Mouse (Mus musculus): ENCODE measurements around the gene Gm11992. TPM values are rescaled to one million over a fixed set of nuclear protein-coding genes. Genes with fewer than 3 reads are reported as not detected.

Gm11992 gene
- polyA plus RNA-seq (2014; fragmentation: Nextera tagmentation; extraction: Ambion mirVana), result 2.7 TPM in 2 replicates

DNA sequence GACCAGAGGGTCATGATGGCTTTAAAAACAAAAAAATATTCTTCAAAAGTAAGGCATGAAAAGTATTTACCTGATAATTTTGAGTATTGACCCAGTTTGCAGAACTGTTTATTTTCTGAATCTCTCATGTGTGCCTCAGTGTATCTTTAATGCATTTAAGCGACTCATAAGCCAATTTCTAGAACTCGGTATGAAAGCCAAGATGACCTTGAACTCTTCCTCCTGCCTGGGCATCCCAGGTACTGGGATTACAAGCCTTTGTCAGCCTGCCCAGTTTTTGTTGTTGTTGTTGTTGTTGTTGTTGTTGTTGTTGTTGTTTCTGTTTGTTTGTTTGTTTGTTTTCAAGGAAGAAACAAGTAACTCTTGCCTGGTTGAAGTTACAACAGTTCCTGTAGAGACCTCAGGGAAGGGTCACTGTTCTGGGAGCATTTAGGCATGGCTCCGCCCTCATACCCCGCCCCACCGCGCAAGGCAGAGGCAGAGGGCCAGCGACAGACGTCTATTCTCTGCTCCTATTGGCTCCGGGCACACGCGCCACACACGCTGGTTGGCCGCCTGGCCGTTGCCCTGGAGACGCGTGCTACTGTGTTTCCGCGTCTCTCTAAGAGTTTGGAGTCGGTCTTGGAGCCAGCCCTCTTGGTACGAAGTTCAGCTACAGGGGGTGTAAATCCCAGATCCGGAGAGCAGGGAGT is at the start of gene Gm11992:
TSS of gene Gm11992 (plus strand) at position 584 of the 692 bp plus-strand sequence.
- 4% methylated on average over 21 of the region's 21 CpGs for WGBS (ENCODE audit: insufficient replicate concordance)
- H3K9me3 ChIP-seq (replicated peaks; ENCODE audit: control insufficient read depth, low read length), result no peaks in the 10 kb centered on the region
- peak within 1 kb of the TSS; percentile 70; the same call in 1 of the 2 replicates for H3K27ac ChIP-seq (ENCODE audit: low read depth, low read length)
- H3K27me3 ChIP-seq (ENCODE audit: control insufficient read depth, insufficient read depth, low read length), result peaks cover 6% of the 10 kb centered on the region; the same call in 1 of the 2 replicates
- H3K36me3 ChIP-seq (ENCODE audit: control insufficient read depth, insufficient read depth, low read length), result no peaks in the 10 kb centered on the region
- H3K4me3 ChIP-seq (ENCODE audit: low read depth, low read length), result peak within 1 kb of the TSS; percentile 48
- H3K4me1 ChIP-seq (ENCODE audit: control insufficient read depth, insufficient read depth, low read length), result peaks cover 7% of the 10 kb centered on the region
- ATAC-seq (replicated peaks; ENCODE audit: insufficient number of reproducible peaks, low FRiP score, low TSS enrichment), result peak; percentile 95
- peak within 1 kb of the TSS; percentile 16; the same call in 1 of the 2 replicates for H3K9ac ChIP-seq (ENCODE audit: low read depth, low read length)
- H3K4me2 ChIP-seq, result peak within 1 kb of the TSS; percentile 86

DNA sequence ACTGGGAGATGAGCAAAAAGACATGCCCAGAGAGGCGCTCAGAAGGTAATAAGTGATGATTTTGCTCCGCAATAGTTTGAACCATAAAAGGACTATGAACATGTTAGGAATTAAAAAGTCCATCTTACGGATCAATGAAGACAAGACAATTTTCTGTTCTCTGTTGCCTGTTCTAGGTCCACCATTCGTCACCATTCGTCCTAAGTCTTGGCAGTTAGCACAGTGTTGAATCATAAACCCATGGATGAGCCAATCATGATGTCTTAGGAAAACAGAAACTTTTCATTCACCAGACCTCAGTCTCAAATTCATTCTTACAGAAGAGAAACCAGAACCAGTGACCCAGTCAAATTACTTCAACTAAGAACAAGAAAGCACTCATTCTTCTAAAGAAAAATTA is 39.6 kb upstream of the Gm11992 start:
- Histone ChIP-seq H3K4me1 (ENCODE audit: control insufficient read depth, insufficient read depth, low read length) (peaks cover 8% of the 10 kb centered on the region), H3K27me3 (ENCODE audit: control insufficient read depth, insufficient read depth, low read length) (no peaks in the 10 kb centered on the region), H3K36me3 (ENCODE audit: control insufficient read depth, insufficient read depth, low read length) (peaks cover 14% of the 10 kb centered on the region), H3K9me3 (replicated peaks; ENCODE audit: control insufficient read depth, low read length) (no peaks in the 10 kb centered on the region), H3K4me2 (no peak overlapping the region), H3K27ac (ENCODE audit: low read depth, low read length) (no peak overlapping the region), H3K9ac (ENCODE audit: low read depth, low read length) (no peak overlapping the region), H3K4me3 (ENCODE audit: low read depth, low read length) (no peak overlapping the region)
- no peak for ATAC-seq (replicated peaks; ENCODE audit: insufficient number of reproducible peaks, low FRiP score, low TSS enrichment)
- WGBS (ENCODE audit: insufficient replicate concordance), result 97% methylated on average over 5 of the region's 5 CpGs

DNA sequence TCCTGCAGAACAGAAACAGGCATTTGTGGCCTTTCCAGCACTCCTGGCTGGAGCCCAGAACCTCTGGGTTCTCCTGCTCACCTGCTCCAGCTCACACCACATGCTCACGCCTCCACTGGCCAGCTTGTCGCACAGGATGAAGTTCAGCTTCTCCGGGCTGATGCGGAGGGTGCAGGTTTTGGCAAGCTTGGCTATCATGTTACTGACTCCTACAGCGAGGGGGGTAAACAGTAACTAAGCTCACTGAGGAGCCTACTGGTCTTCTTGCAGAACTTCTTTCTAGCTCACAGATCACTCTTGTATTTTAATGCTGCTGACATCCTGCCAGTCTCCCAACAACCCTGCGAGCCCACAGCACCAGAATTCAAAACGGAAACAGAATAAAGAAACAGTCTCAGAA is 38.0 kb upstream of the Gm11992 start:
- Histone ChIP-seq H3K27ac (ENCODE audit: low read depth, low read length) (peak overlapping the region; percentile 90), H3K4me3 (ENCODE audit: low read depth, low read length) (peak overlapping the region; percentile 82), H3K36me3 (ENCODE audit: control insufficient read depth, insufficient read depth, low read length) (0 out of 2 replicates have a peak, but pooled peaks cover 5% of the 10 kb centered on the region), H3K9me3 (replicated peaks; ENCODE audit: control insufficient read depth, low read length) (no peaks in the 10 kb centered on the region), H3K4me1 (ENCODE audit: control insufficient read depth, insufficient read depth, low read length) (peaks cover 8% of the 10 kb centered on the region), H3K4me2 (peak overlapping the region; percentile 70), H3K9ac (ENCODE audit: low read depth, low read length) (peak overlapping the region; percentile 96), H3K27me3 (ENCODE audit: control insufficient read depth, insufficient read depth, low read length) (no peaks in the 10 kb centered on the region)
- 0% methylated on average over 7 of the region's 7 CpGs for WGBS (ENCODE audit: insufficient replicate concordance)
- peak; percentile 72 for ATAC-seq (replicated peaks; ENCODE audit: insufficient number of reproducible peaks, low FRiP score, low TSS enrichment)

DNA sequence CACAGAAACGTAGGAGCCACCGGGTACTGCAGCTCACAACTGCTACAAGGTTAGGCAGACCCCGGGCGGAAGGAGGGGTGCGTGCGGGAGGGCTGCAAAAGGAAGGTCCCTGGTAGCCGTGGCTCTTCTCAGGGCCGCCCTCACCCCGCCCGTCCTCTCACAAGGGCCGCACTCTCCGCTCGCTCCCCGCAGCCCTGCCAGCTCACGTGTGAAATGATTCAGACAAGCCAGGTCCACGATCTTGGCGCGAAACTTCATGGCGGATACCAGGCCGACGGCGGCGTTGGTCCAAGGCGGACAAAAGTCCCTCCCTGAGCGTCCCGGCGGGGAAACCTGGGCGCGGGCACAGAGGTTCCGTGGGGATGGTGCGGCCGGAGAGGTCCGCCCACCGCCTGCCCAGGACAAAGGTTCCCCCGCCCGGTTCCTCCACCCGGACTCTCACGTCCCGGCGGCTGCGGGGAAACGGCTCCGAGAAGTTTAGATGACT is 37.5 kb upstream of the Gm11992 start, which contains the start of gene Hus1:
TSS of gene Hus1 (minus strand) at position 339 of the 487 bp plus-strand sequence.
- WGBS (ENCODE audit: insufficient replicate concordance), result 0% methylated on average over 43 of the region's 43 CpGs

DNA sequence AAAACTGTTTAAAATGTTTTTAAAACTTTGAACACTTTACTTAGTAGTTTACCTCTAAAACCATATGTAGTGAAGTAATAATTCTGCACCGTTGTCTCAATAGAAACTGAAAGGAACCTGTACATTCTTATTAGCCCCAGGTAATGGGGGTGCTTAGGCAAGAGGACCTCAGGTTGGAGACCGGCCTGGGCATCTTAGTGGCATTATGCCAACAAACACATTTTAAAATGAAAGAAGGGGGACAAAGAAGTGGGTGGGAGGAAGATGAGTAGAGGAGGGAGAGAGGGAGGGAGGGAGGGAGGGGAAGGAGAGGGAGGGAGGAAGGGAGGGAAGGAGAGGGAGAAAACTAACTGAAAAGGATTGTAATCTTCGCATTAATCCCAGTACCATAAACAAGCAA is 37.0 kb upstream of the Gm11992 start:
- H3K36me3 ChIP-seq (ENCODE audit: control insufficient read depth, insufficient read depth, low read length), result no peaks in the 10 kb centered on the region
- ATAC-seq (replicated peaks; ENCODE audit: insufficient number of reproducible peaks, low FRiP score, low TSS enrichment), result no peak; the same call in 1 of the 2 replicates
- peaks cover 8% of the 10 kb centered on the region for H3K4me1 ChIP-seq (ENCODE audit: control insufficient read depth, insufficient read depth, low read length)
- no peaks in the 10 kb centered on the region for H3K9me3 ChIP-seq (replicated peaks; ENCODE audit: control insufficient read depth, low read length)
- peak overlapping the region; percentile 70 for H3K4me2 ChIP-seq
- no peaks in the 10 kb centered on the region for H3K27me3 ChIP-seq (ENCODE audit: control insufficient read depth, insufficient read depth, low read length)
- 2% methylated on average over 3 of the region's 3 CpGs for WGBS (ENCODE audit: insufficient replicate concordance)
- peak overlapping the region; percentile 96 for H3K9ac ChIP-seq (ENCODE audit: low read depth, low read length)
- H3K4me3 ChIP-seq (ENCODE audit: low read depth, low read length), result peak overlapping the region; percentile 82
- H3K27ac ChIP-seq (ENCODE audit: low read depth, low read length), result no peak overlapping the region; the same call in 1 of the 2 replicates

More for the DNA sequence above, 37.5 kb upstream of the Gm11992 start, which contains the start of gene Hus1:
- Histone ChIP-seq H3K9me3 (replicated peaks; ENCODE audit: control insufficient read depth, low read length) (no peaks in the 10 kb centered on the region), H3K4me2 (peak within 1 kb of the TSS; percentile 70), H3K27me3 (ENCODE audit: control insufficient read depth, insufficient read depth, low read length) (no peaks in the 10 kb centered on the region), H3K36me3 (ENCODE audit: control insufficient read depth, insufficient read depth, low read length) (0 out of 2 replicates have a peak, but pooled peaks cover 2% of the 10 kb centered on the region), H3K9ac (ENCODE audit: low read depth, low read length) (peak within 1 kb of the TSS; percentile 96), H3K4me1 (ENCODE audit: control insufficient read depth, insufficient read depth, low read length) (peaks cover 8% of the 10 kb centered on the region), H3K27ac (ENCODE audit: low read depth, low read length) (peak within 1 kb of the TSS; percentile 90), H3K4me3 (ENCODE audit: low read depth, low read length) (peak within 1 kb of the TSS; percentile 82)
- ATAC-seq (replicated peaks; ENCODE audit: insufficient number of reproducible peaks, low FRiP score, low TSS enrichment), result peak; percentile 93

DNA sequence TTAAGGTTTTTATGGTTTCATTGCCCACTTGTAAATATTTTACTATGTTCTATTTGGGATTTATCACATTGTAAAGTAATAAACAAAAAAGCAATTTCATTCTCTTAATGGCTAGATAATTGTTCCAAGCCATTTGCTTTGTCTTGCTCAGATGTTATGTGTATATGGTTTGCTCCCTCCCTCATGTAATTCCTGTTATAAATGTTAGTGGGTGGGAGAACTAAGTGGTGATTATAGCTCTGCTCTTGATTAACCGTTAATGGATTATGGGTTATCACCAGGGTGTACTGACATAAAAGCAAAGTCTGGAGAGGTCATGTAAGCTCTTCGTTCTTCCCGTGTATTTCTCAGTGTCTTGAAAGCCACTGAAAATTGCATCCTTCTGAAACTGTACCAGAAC is 33.7 kb upstream of the Gm11992 start:
- ATAC-seq (replicated peaks; ENCODE audit: insufficient number of reproducible peaks, low FRiP score, low TSS enrichment), result no peak
- H3K27me3 ChIP-seq (ENCODE audit: control insufficient read depth, insufficient read depth, low read length), result no peaks in the 10 kb centered on the region
- no peak overlapping the region for H3K27ac ChIP-seq (ENCODE audit: low read depth, low read length)
- no peaks in the 10 kb centered on the region for H3K9me3 ChIP-seq (replicated peaks; ENCODE audit: control insufficient read depth, low read length)
- H3K4me1 ChIP-seq (ENCODE audit: control insufficient read depth, insufficient read depth, low read length), result peaks cover 6% of the 10 kb centered on the region
- no peak overlapping the region for H3K9ac ChIP-seq (ENCODE audit: low read depth, low read length)
- no peaks in the 10 kb centered on the region for H3K36me3 ChIP-seq (ENCODE audit: control insufficient read depth, insufficient read depth, low read length)
- H3K4me2 ChIP-seq, result no peak overlapping the region
- 74% methylated on average over 3 of the region's 3 CpGs for WGBS (ENCODE audit: insufficient replicate concordance)
- no peak overlapping the region for H3K4me3 ChIP-seq (ENCODE audit: low read depth, low read length)

DNA sequence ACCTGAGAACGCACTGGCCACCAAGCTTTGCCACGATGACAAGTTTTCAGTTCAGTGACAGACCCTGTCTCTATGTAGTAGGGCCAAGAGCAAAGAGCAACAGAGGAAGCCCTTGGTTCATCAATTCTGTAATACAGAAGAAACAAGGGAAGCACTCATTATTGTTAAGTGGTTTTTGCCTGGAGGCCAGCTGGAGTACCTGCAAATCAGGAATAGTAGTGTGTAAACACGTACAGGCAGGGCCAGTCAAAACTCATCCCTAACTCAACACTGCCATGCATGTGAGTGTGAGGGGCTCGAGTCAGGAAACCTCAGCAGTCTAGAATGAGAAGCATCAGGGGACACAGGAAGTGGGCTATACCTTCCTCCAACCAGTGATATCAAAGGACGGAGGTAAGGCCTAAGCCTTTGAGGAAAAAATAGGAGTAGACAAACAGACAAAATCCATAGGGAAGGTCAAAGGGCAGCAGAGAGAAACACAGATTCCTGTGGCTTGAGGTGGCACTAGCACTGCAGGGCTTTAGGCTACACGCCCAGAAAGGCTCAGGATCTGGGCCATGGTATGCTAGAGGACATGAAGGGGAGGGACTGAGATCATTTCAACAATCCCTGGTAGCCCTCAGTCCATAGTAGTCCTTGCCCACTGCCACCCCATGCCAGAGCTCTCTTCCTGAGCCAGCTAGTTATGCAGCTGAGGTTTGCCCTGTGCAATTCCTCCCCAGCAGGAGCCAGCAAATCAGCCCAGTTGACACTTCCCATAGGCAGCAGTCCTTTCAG is 29.7 kb upstream of the Gm11992 start:
- no peak overlapping the region for H3K27ac ChIP-seq (ENCODE audit: low read depth, low read length)
- no peak for ATAC-seq (replicated peaks; ENCODE audit: insufficient number of reproducible peaks, low FRiP score, low TSS enrichment)
- no peak overlapping the region for H3K9ac ChIP-seq (ENCODE audit: low read depth, low read length)
- no peaks in the 10 kb centered on the region for H3K4me1 ChIP-seq (ENCODE audit: control insufficient read depth, insufficient read depth, low read length)
- 72% methylated on average over 6 of the region's 6 CpGs for WGBS (ENCODE audit: insufficient replicate concordance)
- H3K4me2 ChIP-seq, result no peak overlapping the region
- H3K27me3 ChIP-seq (ENCODE audit: control insufficient read depth, insufficient read depth, low read length), result no peaks in the 10 kb centered on the region
- H3K36me3 ChIP-seq (ENCODE audit: control insufficient read depth, insufficient read depth, low read length), result no peaks in the 10 kb centered on the region
- H3K9me3 ChIP-seq (replicated peaks; ENCODE audit: control insufficient read depth, low read length), result no peaks in the 10 kb centered on the region
- no peak overlapping the region for H3K4me3 ChIP-seq (ENCODE audit: low read depth, low read length)

DNA sequence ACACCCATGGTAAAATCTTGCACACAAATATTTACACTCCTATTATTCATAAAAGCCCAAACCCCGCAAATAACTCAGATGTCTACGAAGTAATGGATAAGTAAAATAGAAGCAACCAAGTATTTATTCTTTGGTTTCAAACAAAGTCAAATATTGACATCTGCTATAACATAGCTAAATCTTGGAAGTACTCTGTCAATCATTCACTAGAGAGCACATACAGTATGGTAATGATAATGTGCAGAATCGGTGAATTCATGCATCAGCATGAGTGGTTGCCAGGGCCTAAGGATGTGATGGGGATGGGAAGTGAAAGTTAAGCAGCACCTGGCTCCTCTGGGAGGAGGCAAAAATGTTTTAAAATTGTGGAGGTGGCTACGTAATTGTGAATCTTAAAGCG is 28.2 kb upstream of the Gm11992 start:
- Histone ChIP-seq H3K36me3 (ENCODE audit: control insufficient read depth, insufficient read depth, low read length) (no peaks in the 10 kb centered on the region), H3K4me1 (ENCODE audit: control insufficient read depth, insufficient read depth, low read length) (no peaks in the 10 kb centered on the region), H3K27me3 (ENCODE audit: control insufficient read depth, insufficient read depth, low read length) (no peaks in the 10 kb centered on the region), H3K9me3 (replicated peaks; ENCODE audit: control insufficient read depth, low read length) (no peaks in the 10 kb centered on the region), H3K4me3 (ENCODE audit: low read depth, low read length) (no peak overlapping the region), H3K27ac (ENCODE audit: low read depth, low read length) (no peak overlapping the region), H3K9ac (ENCODE audit: low read depth, low read length) (no peak overlapping the region), H3K4me2 (no peak overlapping the region)
- WGBS (ENCODE audit: insufficient replicate concordance), result 84% methylated on average over 5 of the region's 5 CpGs
- ATAC-seq (replicated peaks; ENCODE audit: insufficient number of reproducible peaks, low FRiP score, low TSS enrichment), result no peak

All from heart, embryonic 11.5 days (tissue).